Mouse (Mus musculus) cerebellum, adult 2 months (tissue): ENCODE data around the gene Prom1.

Source experiments
- CTCF ChIP-seq: fragments of 200-500 bp; IDR thresholded peaks from 2 replicates; pipeline ENCODE4 v1.5.1; 2011; ENCODE audit warnings: low read depth, mild to moderate bottlenecking, control low read depth, low read length, moderate library complexity, borderline replicate concordance; ENCODE audit not compliant: insufficient read depth
- POLR2A ChIP-seq: fragments of 200-500 bp; IDR thresholded peaks from 2 replicates; pipeline ENCODE4 v1.6.1; 2011; ENCODE audit warnings: low read length, control low read depth, borderline replicate concordance; ENCODE audit not compliant: insufficient read depth

GRCm38 (mm10) chr5:43948111-43948743 is 153.6 kb downstream of the Prom1 start:
- TF ChIP-seq CTCF (no peak), POLR2A (no peak)
